Mouse (Mus musculus): ENCODE measurements at regions not wholly inside any gene's neighbourhood (a gene's known extent, or its start where the extent isn't known, plus 50 kb on each side); places are given as distances from the start of the nearest gene placed in this dataset.

DNA sequence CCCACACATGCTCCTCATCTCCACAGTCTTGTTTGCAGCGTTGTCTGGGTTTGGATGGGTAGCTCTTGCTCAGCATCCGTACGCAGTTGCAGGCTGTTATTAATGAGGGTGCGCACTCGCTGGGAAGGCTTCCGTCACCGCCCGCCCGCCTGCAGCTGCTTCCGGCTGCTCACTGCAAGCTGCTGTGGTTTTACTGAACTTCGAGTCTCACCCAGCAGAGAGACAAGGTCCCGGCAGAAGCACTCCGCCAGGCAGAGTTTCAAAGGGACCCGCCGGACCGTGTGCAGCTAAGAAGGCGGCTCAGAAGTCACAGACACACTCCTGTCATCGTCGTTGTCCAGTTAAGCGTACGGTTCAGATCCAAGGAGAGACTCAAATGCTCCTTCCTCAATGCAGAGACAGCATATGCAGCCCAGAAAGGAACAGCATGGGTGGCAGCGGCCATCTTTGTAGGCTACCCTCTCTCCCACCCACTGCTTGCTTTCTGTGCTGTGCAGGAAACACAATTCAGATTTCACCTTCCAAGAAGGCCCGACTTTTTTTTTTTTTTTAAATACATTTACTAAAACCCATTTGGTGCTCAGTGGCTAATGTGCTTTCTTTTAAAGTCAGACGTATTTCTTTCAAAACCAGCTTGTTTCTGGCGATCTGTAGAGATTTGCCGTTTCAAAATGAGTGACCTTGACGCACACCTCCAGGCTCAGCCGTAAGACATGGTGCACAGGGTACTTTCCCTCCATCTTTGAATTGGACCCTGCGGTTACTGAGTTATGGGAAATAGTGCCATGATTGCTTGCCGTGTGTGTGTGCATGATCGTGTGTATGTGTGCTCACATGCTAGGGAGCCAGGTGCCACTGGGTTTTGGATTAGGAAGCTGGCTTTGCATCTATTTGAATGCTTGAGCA is 169.2 kb upstream of the Map3k1 start:
- TF ChIP-seq CTCF (IDR thresholded peaks at IDR 0.05; ENCODE audit: control insufficient read depth, insufficient read depth, insufficient replicate concordance, low read depth, low read length) (no peak), POLR2A (IDR thresholded peaks at IDR 0.05; ENCODE audit: control insufficient read depth, low read depth, low read length) (no peak)
